Mouse (Mus musculus): ENCODE data around the gene BC005537. TPM values are rescaled to one million over a fixed set of nuclear protein-coding genes. Genes with fewer than 3 reads are reported as not detected.
"Not testable (repeated sequence)": the region's sequence is repeated elsewhere in the genome, so short reads cannot be mapped to it uniquely, and the experiment has no call there.

BC005537 gene
- total RNA-seq, 1 experiment from 2014 or later = 76.9 TPM

DNA sequence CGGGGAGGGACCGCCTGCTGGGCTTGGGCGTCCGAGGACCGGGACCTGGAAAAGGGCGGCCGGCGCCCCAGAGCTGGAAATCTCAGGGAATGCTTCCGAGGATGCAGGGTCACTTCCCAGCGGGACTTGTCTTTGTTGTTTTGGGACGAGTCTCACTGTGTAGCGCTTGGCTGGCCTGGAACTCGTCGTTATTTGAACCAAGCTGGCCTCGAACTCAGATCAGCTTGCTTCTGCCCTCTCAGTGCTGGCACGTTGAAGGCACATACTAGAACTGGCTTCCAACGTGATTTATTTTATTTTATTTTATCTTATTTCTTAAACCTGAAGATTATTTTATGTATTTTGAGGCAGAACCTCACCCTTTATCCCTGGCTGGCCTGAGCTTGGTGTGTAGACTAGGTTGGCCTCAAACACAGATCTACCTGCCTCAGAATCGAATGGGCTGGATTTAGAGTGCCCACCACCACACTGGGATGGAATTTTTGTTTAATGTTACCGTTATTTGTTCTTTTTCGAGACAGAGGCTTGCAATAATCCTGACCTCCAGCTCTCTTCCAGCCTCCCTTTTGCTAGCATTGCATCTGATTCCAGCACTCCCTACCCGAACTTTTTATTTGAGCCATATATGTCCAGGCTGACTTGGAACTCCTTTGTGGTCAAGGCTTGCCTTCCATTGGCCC lies 30.8 kb downstream of the BC005537 start:
- no peak for ATAC-seq (ENCODE audit: extremely low read depth, insufficient number of reproducible peaks, low FRiP score, poor library complexity, severe bottlenecking)

DNA sequence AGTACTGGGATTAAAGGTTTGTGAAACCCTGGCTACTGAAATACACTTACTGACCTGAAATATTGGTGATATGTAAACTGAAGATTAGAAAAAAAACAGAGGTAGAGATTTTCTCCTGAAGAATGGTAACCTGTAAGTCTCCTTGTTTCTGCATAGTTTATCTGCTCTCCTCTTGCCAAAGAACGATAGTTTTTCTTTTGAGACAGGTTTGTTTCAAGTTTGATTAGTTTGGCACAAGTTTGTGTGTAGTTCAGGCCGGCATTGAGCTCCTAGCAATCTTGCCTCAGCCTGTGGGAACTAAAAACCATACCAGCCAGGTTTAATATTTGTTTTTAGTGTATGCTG lies 31.3 kb downstream of the BC005537 start:
- ATAC-seq (ENCODE audit: extremely low read depth, insufficient number of reproducible peaks, low FRiP score, poor library complexity, severe bottlenecking) = no peak

DNA sequence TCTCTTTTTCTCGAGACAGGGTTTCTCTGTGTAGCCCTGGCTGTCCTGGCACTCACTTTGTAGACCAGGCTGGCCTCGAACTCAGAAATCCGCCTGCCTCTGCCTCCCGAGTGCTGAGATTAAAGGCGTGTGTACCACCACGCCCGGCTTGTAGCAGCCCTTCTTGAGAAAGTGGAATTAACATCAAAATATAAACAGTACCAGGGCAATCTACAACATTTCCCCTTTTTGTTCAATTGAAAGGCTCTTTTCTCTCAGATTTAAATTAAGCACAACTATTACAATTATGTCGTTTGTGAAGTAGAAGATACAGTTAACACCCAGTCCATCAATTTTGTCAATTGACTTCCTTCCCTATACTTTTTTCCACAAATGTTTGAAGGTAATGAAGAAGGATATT lies 36.3 kb downstream of the BC005537 start:
- not testable (repeated sequence) for ATAC-seq (ENCODE audit: extremely low read depth, insufficient number of reproducible peaks, low FRiP score, poor library complexity, severe bottlenecking)

DNA sequence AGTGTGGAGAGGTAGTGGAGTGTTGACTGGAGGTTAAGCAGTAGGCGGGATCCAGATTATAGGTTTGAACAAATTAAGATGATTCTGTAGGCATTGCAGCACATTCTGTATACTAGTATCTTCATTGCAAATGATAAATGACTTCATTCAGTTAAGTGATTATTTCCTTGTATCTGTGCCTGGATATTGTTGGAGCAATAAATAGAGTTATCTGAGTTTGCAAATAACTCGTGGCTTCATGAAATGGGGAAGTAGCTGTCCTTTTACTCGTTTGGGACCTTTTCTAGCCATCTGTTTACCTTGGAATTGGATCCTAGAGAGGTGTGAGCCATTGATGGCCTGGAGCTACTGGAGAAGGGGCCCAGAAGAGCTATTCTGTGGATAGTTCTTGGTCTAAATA lies 38.4 kb downstream of the BC005537 start:
- ATAC-seq (ENCODE audit: extremely low read depth, insufficient number of reproducible peaks, low FRiP score, poor library complexity, severe bottlenecking) = no peak

DNA sequence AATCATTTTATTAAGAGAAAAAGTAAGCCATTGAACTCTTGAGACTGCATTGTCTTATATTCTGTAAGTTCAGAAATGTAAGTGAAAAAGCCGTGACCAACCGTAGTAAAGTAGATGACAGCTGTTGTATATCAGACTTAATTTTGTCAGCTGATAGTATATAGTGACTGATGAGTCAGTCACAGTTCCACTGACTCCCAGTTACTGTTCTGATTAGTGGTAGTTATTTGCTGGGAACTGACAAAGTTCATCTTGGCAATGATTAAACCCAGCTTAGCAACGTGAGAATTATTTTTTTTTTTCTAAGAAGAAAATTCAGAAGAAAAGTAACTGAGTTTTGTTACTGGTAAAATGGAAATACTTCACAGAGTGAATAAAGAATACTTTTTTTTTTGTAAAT lies 40.2 kb downstream of the BC005537 start:
- no peak for ATAC-seq (ENCODE audit: extremely low read depth, insufficient number of reproducible peaks, low FRiP score, poor library complexity, severe bottlenecking)

DNA sequence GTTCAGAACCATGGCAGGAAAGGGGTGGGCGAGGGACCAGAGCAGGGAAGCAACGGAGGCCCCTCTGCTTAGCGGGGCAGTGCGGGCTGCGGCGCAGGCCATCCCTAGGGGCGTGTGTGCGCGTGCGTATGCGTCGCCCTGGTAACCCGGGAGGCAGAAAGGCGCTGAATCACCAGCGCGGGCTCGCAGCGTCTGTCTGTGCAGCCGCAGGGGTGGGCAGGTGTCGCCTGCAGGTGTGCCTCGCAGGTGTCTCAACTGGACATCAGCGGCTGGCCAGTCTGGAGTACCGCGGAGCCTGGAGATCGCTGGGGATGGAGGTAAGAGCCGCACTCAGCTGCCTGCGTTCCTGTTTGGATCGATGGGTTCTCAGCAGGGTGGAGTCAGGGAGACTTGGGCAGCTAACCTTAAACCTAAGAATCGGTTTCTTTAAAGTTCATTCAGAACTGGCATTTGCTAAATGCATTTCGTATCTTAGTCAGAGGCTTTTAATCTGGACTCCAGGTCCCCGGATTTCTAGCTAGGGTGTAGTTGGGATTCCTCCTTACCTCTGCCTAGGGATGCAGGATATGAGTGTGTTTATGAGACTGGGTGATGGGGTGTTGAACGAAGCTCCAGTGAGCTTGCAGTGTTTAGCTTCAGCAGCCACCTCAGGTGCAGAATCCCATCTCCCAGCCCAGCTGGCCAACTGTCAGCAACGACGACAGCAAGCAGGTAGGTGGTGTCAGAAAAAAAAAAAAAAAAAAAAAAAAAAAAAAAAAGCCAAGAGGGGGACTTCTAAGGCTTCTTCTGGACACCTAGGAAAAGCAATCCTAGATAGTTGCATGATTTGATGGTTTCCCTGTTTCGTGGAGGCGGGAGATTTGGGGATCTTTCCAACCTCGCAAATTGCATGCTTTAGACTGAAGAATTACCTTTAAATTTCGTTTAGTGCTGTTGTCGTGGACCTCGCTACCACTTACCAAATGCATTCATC lies 43.8 kb downstream of the BC005537 start, which contains the start of gene D130043K22Rik:
TSS of gene D130043K22Rik (plus strand) at position 153 of the 973 bp plus-strand sequence.
- no peak for ATAC-seq (ENCODE audit: extremely low read depth, insufficient number of reproducible peaks, low FRiP score, poor library complexity, severe bottlenecking)

DNA sequence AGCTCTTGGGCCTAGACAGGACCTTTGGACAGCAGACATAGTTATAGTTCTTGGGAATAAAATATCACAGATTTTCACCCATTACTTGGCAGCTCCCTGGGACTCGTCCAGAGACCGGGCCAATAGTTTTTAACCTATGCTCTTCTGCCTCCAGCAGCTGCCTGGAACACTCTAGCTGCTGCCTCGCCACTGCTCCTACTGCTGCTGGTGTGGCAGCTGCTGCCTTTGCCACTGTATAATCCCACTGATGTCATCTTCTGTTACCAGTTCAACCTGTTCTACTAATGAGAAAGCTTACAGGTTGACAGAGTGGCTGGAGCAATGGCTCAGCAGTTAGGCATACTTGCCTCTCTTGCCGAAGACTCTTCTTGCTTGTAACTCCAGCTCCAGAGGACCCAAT lies 47.9 kb downstream of the BC005537 start:
- no peak for ATAC-seq (ENCODE audit: extremely low read depth, insufficient number of reproducible peaks, low FRiP score, poor library complexity, severe bottlenecking)

DNA sequence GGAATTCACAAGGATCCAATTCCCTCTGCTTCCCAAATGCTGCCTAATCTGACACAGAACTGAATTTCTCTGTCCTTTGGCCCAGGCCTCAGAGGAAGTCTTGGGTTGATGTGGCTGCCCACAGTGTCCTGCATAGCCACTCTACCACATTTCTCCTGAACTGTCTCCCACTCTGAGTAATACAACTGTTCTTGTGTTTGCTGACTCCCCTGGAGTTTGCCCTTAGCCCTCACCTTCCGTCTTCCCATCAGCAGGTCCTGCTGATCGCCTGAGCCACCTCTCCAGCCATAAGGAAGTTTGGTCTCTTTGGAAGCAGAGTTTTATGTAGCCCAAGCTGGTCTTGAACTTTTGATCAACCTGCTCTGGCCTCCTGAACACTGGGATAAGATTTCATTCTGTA lies 50.5 kb downstream of the BC005537 start:
- no peak for ATAC-seq (ENCODE audit: extremely low read depth, insufficient number of reproducible peaks, low FRiP score, poor library complexity, severe bottlenecking)

DNA sequence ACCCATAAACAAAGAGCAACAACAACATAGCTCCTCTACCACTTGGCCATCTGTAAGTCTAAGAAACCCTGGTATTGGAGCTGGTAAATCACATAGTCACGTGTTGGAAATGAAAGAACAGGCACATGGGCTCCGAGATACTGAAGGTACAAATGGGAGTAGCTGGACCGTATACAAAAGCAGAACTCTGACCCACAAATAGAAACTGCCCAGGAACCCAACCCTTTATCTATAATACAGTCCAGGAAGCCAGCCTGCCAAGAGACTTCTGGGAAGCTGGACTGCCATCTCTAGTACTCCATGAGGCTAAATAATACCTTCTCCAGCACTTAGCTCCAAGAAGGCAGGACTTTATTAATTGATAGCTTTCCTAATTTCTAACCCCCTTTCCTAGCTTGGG lies 51.1 kb downstream of the BC005537 start:
- no peak for ATAC-seq (ENCODE audit: extremely low read depth, insufficient number of reproducible peaks, low FRiP score, poor library complexity, severe bottlenecking)

DNA sequence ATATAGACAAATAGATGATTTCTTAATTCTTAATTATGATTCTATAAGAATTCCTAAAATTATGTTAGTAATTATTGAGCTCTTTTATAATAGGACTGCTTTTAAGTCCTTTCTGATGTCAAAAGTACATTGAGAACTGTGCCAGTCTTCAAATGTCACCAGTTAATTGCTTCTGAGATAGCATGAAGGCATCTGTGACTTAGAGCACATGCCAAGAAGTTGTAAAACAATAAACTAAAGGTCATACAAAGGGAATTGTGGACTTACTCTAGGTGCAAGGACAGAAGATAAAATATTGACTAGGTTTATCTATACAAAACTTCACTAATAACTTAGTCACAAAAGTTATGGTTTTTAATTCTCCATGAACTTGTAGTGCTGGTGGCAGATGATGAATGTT lies 57.7 kb downstream of the BC005537 start:
- ATAC-seq (ENCODE audit: extremely low read depth, insufficient number of reproducible peaks, low FRiP score, poor library complexity, severe bottlenecking) = no peak

DNA sequence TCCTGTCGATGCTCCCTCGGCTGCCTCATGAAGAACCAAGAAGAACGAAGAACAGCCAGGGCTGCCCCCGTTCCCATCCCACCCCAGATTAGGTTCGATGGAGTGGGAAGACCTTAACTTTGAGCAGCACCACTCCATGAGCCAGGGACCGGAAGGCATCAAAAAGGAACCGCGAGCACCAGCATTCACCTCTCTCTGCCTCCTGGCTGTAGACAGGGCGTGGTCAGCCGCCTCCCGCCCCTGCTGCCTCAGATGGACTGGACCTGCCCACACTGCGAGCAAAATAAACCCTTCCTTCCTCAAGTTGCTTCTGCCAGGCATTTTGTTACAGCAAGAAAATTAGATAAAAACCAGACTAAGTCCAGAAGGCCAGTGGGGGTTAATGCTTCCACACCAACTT lies 59.6 kb downstream of the BC005537 start:
- no peak for ATAC-seq (ENCODE audit: extremely low read depth, insufficient number of reproducible peaks, low FRiP score, poor library complexity, severe bottlenecking)

DNA sequence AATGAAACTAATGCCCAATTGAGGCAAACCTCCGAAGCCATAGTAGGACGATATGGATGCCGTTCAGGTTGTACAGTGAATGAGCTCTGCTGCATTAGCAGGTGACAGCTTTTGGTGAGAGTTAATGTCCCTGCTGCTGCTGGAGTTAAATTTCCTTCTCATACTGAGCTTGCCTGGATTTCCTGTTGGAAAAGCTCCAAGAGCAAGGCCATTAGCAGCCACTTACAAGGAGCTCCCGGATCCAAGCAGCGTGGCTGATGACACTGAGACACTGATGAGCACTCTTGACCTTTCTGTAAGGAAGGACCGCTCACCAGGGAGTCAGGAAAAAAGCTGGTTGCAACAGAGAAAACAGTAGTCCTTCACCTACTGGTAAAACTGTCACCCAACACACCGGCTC lies 60.6 kb downstream of the BC005537 start:
- no peak for ATAC-seq (ENCODE audit: extremely low read depth, insufficient number of reproducible peaks, low FRiP score, poor library complexity, severe bottlenecking)

DNA sequence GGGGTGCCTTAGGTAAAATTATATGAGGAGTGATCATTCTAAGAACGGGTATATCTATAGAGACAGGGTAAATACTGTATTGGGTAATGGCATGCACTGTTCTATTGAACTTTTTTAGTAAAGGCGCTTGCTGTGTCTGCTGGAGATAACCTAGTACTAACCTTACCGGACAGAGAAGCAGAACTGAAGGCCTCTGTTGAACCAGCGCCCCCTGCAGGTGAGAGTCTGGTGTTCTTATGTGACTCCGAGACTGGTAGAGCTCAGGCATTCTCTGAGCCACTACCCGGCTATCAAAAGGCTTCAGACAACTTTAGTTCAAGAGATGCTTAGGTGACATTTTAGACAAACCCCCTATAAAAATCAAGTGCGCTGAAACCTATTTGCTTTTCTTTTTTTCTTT lies 61.1 kb downstream of the BC005537 start:
- no peak for ATAC-seq (ENCODE audit: extremely low read depth, insufficient number of reproducible peaks, low FRiP score, poor library complexity, severe bottlenecking)

Other genes with a start within 250 kb of the BC005537 start
- gene Ripor2, start 219.5 kb upstream of the BC005537 start, total RNA-seq (2017) = 585 and 610 TPM in 2 replicates
- 2.0 and 2.2 TPM in 2 replicates for gene Armh2, start 60.4 kb upstream of the BC005537 start, total RNA-seq (2017)
- 10.3 and 12.3 TPM in 2 replicates for gene Gmnn, start 39.7 kb upstream of the BC005537 start, total RNA-seq (2017)
- gene Acot13, start 29.9 kb downstream of the BC005537 start, total RNA-seq (2017) = 24.4 and 27.4 TPM in 2 replicates
- gene Tdp2, start 30.0 kb downstream of the BC005537 start, total RNA-seq (2017) = 54.3 and 54.8 TPM in 2 replicates
- gene D130043K22Rik, start 43.5 kb downstream of the BC005537 start, total RNA-seq (2017) = 0.12 TPM in 1 of 2 replicates, not detected in the other
- gene Aldh5a1, start 136.0 kb downstream of the BC005537 start, total RNA-seq (2017) = 0.12 TPM in 1 of 2 replicates, not detected in the other
- gene Gpld1, start 141.5 kb downstream of the BC005537 start, total RNA-seq (2017) = 0.70 and 0.98 TPM in 2 replicates
- gene Mrs2, start 218.7 kb downstream of the BC005537 start, total RNA-seq (2017) = 18.5 and 20.8 TPM in 2 replicates